Mouse (Mus musculus): Measurements from ENCODE around the gene Egr4.

Egr4 gene

DNA sequence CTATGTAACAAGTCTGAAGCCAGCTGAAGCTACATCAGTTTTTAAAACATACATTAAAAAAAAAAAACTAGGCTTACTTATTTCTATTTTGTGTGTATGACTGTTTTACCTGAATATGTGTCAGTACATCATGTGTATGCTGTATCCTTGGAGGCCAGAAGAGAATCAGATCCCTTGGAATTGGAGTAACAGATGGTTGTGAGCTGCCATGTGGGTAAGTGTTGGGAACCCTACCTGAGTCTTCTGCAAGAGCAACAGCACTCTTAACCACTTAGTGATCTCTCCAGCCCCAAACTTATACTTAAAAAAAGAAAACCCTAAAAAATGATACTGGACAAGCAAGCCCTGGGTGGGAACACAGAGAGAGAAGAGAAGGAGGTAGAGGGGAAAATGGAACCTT is 16.4 kb downstream of the Egr4 start:
- DNase-seq (ENCODE audit: low spot score in 2 of 2) = no peak

DNA sequence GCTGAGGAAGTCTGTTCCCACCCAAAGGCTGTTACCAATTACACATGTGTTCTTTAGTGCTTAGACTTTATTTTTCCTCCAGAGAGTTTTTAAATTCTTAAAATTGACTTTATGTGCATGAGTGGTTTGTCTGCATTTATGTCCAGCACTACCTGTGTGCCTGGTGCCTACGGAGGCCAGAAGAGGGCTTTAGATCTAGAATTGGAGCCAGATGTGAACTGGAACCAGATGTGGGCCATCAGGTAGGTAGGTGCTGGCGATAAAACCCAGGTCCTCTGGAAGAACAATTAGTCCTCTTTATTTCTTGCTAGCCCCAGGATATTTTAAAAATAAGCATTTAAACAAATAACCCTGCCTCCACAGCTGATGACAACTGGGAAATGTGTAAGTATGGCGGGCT is 21.8 kb downstream of the Egr4 start:
- DNase-seq (ENCODE audit: low spot score in 2 of 2) = no peak

DNA sequence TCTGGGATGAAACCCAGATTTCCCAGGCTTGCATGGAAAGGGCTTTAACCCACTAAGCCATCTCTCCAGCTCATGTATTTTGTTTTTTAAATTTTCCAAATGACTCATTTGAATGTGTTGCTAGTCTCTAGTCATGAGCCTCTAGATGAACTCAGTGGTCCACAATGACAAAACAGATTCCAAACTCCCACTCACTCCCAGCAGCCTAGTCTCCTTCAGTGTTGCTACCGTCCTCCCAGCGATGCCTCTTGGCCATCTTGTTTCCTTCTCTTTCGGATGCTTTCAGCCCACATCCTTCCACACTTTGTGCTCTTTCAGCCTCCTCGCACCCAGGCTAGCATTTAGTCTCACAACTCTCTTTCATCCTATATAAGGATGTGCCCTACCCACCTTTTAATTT is 23.1 kb downstream of the Egr4 start:
- no peak for DNase-seq (ENCODE audit: low spot score in 2 of 2)

DNA sequence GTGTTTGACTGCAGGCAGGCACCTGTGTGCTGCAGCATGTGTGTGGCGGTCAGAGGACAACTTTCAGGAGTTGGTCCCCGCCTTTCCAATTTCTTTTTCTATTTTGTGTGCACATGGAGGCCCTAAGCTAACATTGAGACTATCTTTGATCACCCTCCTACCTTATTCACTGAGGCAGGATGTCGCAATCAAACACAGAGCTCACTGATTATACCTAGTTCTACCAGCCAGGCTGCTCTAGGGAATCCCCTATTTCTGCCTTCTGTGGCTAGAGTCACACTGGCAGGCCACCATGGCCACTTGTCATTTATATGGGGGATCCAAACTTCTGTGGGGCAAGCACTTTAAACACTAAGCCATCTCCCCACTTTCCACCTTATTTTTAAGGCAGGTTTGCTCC is 23.7 kb downstream of the Egr4 start:
- DNase-seq (ENCODE audit: low spot score in 2 of 2) = no peak

DNA sequence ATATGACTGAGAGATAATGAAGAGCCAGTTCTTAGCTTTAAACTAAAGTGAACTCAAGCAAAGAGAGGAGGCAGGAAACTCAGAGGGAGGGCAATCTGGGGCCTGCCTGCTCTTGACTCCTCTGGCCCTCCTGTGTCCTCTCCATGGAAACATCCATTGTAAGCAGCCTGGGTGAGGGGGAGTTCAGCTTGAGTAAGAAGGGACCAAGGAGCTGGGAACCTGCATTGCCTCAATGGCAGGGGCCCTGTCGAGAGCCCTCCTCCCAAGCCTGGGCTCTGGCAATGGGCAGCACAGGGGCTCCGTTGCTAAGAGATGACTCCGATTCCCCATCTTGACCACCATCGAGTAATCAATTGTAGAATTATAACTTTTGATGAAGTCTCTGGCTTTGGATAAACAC is 24.9 kb downstream of the Egr4 start:
- no peak for DNase-seq (ENCODE audit: low spot score in 2 of 2)

DNA sequence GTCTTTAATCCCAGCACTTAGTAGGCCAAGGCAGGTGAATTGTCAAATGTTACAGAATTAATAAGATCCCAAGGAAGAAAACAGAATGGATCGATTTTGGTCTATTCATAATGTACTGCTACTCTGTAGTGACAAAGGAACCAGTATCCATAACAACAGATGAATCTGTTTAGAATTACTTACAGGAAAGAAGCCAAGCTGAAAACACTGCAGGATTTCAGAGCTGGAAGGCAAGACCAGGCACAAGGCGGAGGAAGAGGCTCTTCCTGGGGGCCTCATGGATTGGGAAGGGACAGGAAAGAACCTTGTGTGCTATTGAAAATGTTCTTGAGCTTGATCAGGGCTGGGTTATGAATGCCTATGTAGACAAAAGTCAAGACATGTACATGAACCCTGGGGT is 27.7 kb downstream of the Egr4 start:
- DNase-seq (ENCODE audit: low spot score in 2 of 2) = no peak

DNA sequence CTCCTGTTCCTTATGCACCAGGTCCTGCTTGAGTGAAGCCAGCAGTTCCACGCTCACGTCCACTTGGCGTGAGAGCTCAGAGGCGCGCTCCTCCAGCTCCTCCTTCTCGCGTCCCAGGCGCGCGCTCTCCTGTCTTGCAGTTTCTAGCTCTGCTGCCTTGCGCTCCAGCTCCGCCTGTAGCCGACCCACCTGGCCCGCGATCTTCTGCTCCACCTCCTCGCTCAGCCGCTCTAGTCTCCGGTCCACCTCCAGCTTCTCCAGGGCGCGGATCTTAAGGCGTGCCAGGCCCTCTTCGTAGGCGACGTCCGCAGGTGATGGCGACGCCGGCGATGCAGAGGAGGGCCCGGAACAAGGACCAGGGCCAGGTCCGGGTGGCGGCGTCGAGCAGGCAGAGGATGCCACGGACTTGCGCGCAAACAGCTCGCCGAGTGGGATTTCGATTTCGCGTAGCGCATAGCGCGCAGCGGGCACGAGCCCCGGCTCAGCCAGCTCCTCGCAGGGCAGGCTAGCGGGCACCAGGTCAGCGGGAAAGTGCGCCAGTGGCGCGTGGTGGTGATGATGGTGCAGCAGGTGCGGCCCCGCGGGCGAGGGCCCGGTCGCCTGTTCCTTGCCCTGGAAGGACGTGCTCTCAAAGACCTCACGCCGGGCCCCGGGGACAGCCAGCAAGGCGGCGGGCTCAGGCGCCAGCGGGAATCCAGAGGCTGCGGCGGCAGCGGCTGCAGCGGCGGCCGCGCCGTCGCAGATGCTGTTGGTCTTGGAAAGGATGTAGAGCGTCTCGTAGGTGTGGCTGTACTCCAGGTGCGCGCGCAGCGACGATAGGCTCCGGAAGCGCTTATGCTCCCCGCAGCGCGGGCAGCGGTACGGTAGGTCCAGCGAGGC is 29.3 kb downstream of the Egr4 start:
- DNase-seq (ENCODE audit: low spot score in 2 of 2) = no peak

DNA sequence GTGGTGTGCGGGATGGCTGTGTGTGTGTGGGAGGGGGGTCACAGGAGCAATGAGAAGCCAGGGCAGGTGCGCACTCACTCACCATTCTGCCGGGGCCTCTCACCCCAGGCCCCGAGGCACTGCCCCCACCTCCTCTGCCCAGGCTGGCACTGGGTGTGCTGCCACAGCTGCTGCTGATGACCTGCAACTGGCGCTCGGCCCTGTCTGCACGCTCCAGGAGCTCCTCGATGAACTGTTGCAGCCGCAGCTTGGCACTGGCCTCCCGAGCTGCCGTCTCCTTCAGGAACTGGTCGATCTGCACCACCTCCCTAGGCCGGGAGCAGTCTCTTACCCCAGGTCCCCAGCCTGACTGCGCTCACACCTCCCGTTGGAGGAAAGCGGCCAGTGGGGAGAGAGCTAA is 32.7 kb downstream of the Egr4 start:
- DNase-seq (ENCODE audit: low spot score in 2 of 2) = no peak

DNA sequence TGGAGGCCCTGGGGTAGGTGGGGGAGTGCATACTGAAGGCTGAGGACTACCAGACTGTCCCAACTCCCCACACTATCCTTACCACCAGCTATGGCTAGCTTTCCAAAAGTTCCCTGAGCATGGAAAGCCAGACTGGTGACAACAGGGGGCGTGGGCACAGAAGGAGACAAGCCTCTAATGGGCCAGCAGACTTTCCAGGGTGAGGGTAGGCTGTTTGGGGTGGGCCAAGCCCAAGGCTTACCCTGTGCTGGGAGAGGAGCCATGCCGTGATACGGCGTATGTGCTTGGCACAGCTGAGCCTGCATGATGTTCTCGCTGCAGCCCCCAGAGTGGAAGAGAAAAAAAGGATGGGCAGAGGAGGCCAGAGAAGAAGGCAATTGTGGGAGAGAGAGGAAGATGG is 33.4 kb downstream of the Egr4 start:
- no peak for DNase-seq (ENCODE audit: low spot score in 2 of 2)

DNA sequence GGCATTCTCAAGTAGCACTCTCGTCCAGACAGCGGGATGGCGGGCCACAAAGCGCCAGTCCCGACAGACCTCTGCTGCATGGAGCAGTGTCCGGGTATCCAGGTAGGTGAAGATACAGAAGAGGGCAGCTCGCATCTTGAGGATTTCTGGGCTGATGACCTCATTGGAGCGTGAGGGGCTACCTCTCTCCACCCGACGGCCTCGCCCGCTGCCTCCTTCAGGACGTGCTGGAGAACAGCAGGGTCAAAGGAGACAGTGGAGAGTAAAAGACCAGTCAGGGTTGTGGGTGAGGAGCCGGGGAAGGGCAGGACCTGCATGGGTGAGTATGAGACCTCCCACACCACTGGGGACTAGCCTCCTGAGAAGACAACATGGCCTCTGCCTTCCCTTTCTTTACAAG is 35.0 kb downstream of the Egr4 start:
- DNase-seq (ENCODE audit: low spot score in 2 of 2) = no peak

DNA sequence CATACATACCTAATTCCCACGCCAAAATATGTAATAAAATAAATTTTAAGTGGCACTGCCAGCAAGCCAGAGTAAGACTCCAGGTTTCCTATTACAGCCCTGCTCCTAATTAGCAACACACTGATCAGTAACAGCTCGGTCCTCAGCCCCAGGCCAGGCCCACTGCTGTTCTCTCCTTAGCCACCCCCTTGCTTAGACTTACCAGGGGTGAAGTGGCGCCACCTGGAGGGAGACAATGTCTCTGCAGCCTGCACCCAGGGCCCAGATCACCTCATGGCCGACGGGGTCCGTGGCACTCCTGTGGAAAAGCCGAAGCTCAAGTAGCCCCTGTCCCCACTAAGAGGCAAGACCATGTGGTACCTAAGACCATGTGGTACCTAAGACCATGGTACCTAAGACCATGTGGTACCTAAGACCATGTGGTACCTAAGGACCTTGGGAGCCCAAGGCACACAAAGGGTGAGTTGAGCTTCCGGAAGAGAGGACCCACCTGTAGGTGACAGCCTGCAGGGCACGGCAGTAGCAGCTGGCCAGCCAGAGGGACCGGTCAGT is 35.9 kb downstream of the Egr4 start:
- DNase-seq (ENCODE audit: low spot score in 2 of 2) = peak; percentile 22 to 60

DNA sequence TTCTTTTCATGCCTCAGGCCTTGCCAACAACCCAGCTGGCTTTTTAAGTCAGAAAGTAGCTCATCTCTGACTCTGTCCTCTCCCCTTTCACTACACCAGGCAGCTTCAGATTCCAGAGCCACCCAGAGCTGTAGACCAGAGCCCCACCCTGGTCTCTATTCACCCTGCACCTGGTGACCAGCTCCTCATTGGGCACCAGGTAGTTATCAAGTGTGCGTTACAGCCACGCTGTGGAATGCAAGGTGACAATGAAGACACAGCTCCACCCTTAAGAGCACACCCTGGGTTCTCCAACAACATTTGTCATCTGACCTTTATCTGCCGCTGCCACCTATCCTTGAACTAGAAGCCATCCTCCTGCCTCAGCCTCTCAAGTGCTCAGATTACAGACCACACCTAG is 37.8 kb downstream of the Egr4 start:
- DNase-seq (ENCODE audit: low spot score in 2 of 2) = no peak

DNA sequence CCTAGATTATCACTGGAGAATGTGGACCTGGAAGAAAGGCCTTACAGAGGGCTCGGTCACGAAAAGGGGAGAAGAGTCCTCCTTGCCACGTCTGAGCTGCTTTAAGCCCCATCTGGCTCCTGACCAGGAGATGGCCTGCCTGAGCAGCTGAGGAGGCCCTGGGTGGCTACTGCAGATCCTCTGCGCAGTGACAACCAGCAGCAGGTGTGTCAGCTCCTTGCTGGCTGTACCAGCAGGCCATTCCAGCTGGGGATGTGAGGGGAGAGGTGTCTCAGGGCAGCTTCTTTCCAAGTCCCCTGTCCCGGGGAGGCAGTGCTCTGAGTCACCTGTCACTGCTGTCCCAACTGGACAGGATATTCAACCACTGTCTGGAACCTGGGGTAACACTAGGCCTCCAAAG is 40.8 kb downstream of the Egr4 start:
- no peak for DNase-seq (ENCODE audit: low spot score in 2 of 2)

DNA sequence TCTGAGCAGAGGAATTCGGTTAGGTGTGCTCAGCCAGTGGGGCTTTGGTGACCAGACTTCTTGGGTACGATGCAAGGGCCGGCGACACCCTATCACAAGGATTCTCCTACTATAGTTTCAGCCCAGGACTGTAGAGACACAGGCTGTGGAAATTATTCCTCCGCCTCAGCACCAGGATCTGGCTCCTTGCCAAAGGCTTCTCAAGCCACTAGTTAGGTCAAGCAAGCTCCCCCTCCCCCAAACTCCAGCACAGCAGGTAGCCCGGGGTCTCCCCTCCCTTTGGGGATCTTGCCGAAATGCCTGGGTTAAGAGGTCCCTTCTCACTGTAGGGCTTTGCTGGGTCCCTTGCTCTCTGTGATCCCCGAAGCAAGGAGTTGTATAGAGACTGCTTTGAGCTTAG is 41.4 kb downstream of the Egr4 start:
- no peak for DNase-seq (ENCODE audit: low spot score in 2 of 2)

DNA sequence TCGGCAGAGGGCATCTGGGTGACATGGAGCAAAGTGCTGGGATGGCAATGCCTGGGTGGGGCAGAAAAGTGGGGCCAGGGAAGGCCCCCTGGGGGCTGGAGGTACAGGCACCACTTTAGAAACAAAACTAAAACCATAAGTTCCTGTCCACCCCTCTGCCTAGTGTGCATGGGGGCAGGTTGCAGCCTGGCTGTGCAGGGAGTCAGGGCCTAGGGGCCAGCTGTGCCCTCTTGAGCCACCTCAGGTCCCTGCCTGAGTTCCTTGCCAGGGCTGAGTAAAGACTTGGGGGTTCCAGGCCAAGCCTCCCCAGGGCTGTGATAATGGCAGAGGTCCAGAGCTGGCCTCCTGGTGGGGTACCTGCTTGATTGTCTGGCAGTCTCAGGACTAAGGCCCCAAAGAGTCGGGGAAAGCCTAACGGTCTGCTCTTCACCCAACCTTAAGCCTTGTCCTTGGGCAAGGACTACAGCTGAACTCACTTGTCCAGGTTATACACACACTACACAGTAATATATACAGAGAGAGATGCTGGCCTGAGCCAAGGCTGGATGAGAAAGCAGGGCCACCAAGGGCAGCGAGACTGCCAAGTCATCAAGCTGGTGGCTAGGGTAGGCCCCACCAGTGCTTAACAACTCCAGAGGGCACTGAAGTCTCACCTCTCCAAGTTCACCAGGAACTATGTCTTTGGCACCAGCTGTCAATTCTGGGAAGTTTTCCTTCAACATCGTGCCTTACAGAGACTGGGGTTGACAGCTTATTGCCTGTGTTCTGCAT is 43.5 kb downstream of the Egr4 start:
- no peak for DNase-seq (ENCODE audit: low spot score in 2 of 2)

DNA sequence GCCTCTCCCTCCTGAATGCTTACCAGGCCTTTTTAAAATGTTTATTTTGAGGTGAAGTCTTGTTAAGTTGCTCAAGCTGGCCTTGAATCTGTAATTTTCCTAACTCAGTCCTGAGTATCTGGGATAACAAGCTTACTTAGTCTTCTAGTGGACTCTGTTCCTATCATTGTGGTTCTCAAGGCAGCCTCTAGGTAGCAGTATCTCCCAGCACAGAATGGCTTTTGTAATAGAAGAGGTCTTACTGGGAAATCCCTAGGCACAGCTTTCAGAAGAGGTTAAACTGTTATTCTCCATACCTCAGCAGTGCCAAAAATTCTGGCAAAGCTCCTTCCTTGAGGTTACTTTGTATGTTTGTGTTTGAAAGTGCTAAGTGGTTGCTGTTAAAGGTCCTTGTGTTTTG is 48.0 kb downstream of the Egr4 start:
- DNase-seq (ENCODE audit: low spot score in 2 of 2) = no peak
